Mouse (Mus musculus): ENCODE data around the gene Arl8b. TPM values are rescaled to one million over a fixed set of nuclear protein-coding genes. Genes with fewer than 3 reads are reported as not detected.

Arl8b gene
- polyA plus RNA-seq, 1 experiment from 2014 or later: 124 TPM

- peak within 1 kb of the TSS; percentile 84 for H3K9ac ChIP-seq
- no peaks in the 10 kb centered on the region for H3K9me3 ChIP-seq (ENCODE audit: control insufficient read depth, low read length)
- peak within 1 kb of the TSS; percentile 96 for H3K4me2 ChIP-seq (replicated peaks)
- peaks cover 8% of the 10 kb centered on the region; the same call in 1 of the 2 replicates for H3K36me3 ChIP-seq (replicated peaks; ENCODE audit: control insufficient read depth, insufficient read depth)
- no peaks in the 10 kb centered on the region for H3K27me3 ChIP-seq (ENCODE audit: control insufficient read depth, insufficient read depth, low read length)
- peak within 1 kb of the TSS; percentile 83 for H3K4me3 ChIP-seq (replicated peaks; ENCODE audit: low read length)
- WGBS: under 1% methylated on average over 50 of the region's 67 CpGs
- H3K27ac ChIP-seq: peak within 1 kb of the TSS; percentile 56
- peak; percentile 89 for DNase-seq (ENCODE audit: low spot score)
- H3K4me1 ChIP-seq (replicated peaks; ENCODE audit: control insufficient read depth, insufficient read depth, low read length): peaks cover 12% of the 10 kb centered on the region
- ATAC-seq (ENCODE audit: low FRiP score): peak; percentile 97
Measured at GRCm38 (mm10) chr6:108828234-108828868, 45.5 kb downstream of the Arl8b start, which contains the start of gene Edem1. Gene Edem1 (plus strand): TSS chr6:108828641.

GRCm38 (mm10) chr6:108828872-108829271 lies 46.0 kb downstream of the Arl8b start:
- H3K36me3 ChIP-seq (replicated peaks; ENCODE audit: control insufficient read depth, insufficient read depth): peaks cover 4% of the 10 kb centered on the region; the same call in 1 of the 2 replicates
- H3K9ac ChIP-seq: peak overlapping the region; percentile 84
- peak overlapping the region; percentile 96 for H3K4me2 ChIP-seq (replicated peaks)
- H3K9me3 ChIP-seq (ENCODE audit: control insufficient read depth, low read length): no peaks in the 10 kb centered on the region
- ATAC-seq (ENCODE audit: low FRiP score): peak; percentile 68
- peak; percentile 42 for DNase-seq (ENCODE audit: low spot score)
- under 1% methylated on average over 56 of the region's 56 CpGs for WGBS
- H3K27ac ChIP-seq: peak overlapping the region; percentile 56
- H3K4me3 ChIP-seq (replicated peaks; ENCODE audit: low read length): peak overlapping the region; percentile 83
- peaks cover 12% of the 10 kb centered on the region for H3K4me1 ChIP-seq (replicated peaks; ENCODE audit: control insufficient read depth, insufficient read depth, low read length)
- no peaks in the 10 kb centered on the region for H3K27me3 ChIP-seq (ENCODE audit: control insufficient read depth, insufficient read depth, low read length)

DNA sequence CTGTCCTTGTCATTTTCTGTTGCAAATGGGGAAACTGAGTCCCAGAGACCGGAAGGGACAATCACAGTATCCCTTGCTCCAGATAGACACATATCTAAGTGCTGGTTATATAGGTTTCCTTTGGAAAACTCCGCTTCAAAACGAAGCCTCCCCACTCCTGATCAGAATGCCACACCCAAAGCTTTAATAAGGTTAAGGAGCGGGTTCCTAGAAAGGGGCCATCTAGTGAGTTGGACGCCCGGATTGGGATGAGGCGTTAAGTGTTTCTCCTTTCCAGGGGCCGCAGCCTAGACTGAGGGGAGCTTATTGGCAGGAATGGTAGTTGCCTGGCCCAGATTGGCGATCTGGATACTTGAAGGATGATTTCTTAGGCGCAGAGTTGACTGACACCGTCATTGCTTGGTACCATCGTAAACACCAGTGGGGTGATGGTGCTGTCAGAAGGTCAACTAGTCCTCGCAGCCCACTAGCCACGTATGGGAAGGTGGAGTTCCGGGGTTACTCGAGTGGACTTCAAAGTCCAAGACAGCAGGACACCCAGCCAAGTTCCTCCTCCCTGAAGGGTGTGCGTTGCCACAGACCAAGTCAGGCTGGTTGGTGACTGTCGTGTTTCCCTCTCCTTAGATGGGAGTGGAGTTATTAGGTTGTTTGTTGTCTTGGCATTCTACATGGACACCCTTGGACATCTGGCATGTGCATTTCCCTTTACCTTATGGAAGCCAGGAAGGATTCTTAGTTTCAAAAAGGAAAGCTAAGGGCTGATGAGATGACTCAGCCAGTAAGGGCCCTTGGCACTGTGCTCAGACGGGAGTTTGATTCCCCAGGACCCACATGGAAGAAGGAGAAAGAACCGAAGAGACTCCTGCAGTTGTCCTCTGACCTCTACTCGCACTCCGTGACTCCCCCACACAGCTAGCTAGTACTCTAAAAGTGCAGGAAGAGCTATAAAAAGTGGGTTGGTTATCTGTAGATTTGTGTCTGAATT lies 46.8 kb downstream of the Arl8b start:
- WGBS: 22% methylated on average over 22 of the region's 22 CpGs
- peak; percentile 38 for DNase-seq (ENCODE audit: low spot score)
- Histone ChIP-seq H3K27me3 (ENCODE audit: control insufficient read depth, insufficient read depth, low read length) (no peaks in the 10 kb centered on the region), H3K9me3 (ENCODE audit: control insufficient read depth, low read length) (no peaks in the 10 kb centered on the region), H3K4me2 (replicated peaks) (peak overlapping the region; percentile 96), H3K4me1 (replicated peaks; ENCODE audit: control insufficient read depth, insufficient read depth, low read length) (peaks cover 12% of the 10 kb centered on the region), H3K36me3 (replicated peaks; ENCODE audit: control insufficient read depth, insufficient read depth) (no peaks in the 10 kb centered on the region), H3K9ac (peak overlapping the region; percentile 84), H3K4me3 (replicated peaks; ENCODE audit: low read length) (peak overlapping the region; percentile 83), H3K27ac (peak overlapping the region; percentile 56; the same call in 1 of the 2 replicates)
- no peak for ATAC-seq (ENCODE audit: low FRiP score)

DNA sequence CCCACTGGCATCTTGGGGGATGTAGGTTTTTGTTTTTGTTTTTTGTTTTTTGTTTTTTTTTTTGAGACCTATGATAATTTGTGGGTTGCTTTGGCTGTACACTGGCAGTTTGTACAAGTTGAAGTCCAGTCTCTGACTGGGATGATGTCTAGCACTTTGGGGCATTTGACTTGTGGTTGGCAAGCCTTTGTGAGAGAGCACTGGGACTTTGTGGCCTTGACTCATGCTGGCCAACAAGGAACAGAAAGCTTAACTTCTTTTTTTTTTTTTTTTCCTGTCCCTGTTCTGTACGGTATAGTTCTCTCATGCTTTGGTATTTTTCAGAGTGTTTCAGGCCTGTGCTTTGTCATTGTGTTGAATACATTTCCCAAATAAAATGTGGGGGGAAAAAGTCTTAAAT lies 49.3 kb downstream of the Arl8b start:
- no peak overlapping the region for H3K4me2 ChIP-seq (replicated peaks)
- ATAC-seq (ENCODE audit: low FRiP score): no peak
- DNase-seq (ENCODE audit: low spot score): no peak
- peaks cover 12% of the 10 kb centered on the region for H3K4me1 ChIP-seq (replicated peaks; ENCODE audit: control insufficient read depth, insufficient read depth, low read length)
- H3K27ac ChIP-seq: no peak overlapping the region
- H3K4me3 ChIP-seq (replicated peaks; ENCODE audit: low read length): no peak overlapping the region
- H3K36me3 ChIP-seq (replicated peaks; ENCODE audit: control insufficient read depth, insufficient read depth): no peaks in the 10 kb centered on the region
- H3K27me3 ChIP-seq (ENCODE audit: control insufficient read depth, insufficient read depth, low read length): no peaks in the 10 kb centered on the region
- 94% methylated on average over 1 of the region's 1 CpGs for WGBS
- no peak overlapping the region for H3K9ac ChIP-seq
- H3K9me3 ChIP-seq (ENCODE audit: control insufficient read depth, low read length): no peaks in the 10 kb centered on the region

- H3K4me2 ChIP-seq (replicated peaks): no peak overlapping the region
- peaks cover 4% of the 10 kb centered on the region; the same call in 1 of the 2 replicates for H3K36me3 ChIP-seq (replicated peaks; ENCODE audit: control insufficient read depth, insufficient read depth)
- 91% methylated on average over 6 of the region's 6 CpGs for WGBS
- no peak overlapping the region for H3K27ac ChIP-seq
- no peak overlapping the region for H3K4me3 ChIP-seq (replicated peaks; ENCODE audit: low read length)
- H3K9me3 ChIP-seq (ENCODE audit: control insufficient read depth, low read length): no peaks in the 10 kb centered on the region
- H3K4me1 ChIP-seq (replicated peaks; ENCODE audit: control insufficient read depth, insufficient read depth, low read length): peaks cover 12% of the 10 kb centered on the region
- DNase-seq (ENCODE audit: low spot score) (no peak), ATAC-seq (ENCODE audit: low FRiP score) (no peak)
- no peak overlapping the region for H3K9ac ChIP-seq
- no peaks in the 10 kb centered on the region for H3K27me3 ChIP-seq (ENCODE audit: control insufficient read depth, insufficient read depth, low read length)
Measured at GRCm38 (mm10) chr6:108832989-108833388, 50.1 kb downstream of the Arl8b start.

- no peak overlapping the region for H3K4me2 ChIP-seq (replicated peaks)
- no peaks in the 10 kb centered on the region for H3K27me3 ChIP-seq (ENCODE audit: control insufficient read depth, insufficient read depth, low read length)
- no peak overlapping the region for H3K4me3 ChIP-seq (replicated peaks; ENCODE audit: low read length)
- ATAC-seq (ENCODE audit: low FRiP score) (no peak), DNase-seq (ENCODE audit: low spot score) (no peak)
- no peak overlapping the region for H3K27ac ChIP-seq
- WGBS: 93% methylated on average over 8 of the region's 8 CpGs
- H3K9ac ChIP-seq: no peak overlapping the region
- no peaks in the 10 kb centered on the region for H3K9me3 ChIP-seq (ENCODE audit: control insufficient read depth, low read length)
- peaks cover 12% of the 10 kb centered on the region for H3K4me1 ChIP-seq (replicated peaks; ENCODE audit: control insufficient read depth, insufficient read depth, low read length)
- peaks cover 9% of the 10 kb centered on the region for H3K36me3 ChIP-seq (replicated peaks; ENCODE audit: control insufficient read depth, insufficient read depth)
Measured at GRCm38 (mm10) chr6:108833963-108834697, 51.2 kb downstream of the Arl8b start.

- WGBS: 90% methylated on average over 16 of the region's 16 CpGs
- DNase-seq (ENCODE audit: low spot score) (no peak), ATAC-seq (ENCODE audit: low FRiP score) (no peak)
- Histone ChIP-seq H3K4me1 (replicated peaks; ENCODE audit: control insufficient read depth, insufficient read depth, low read length) (no peaks in the 10 kb centered on the region), H3K9ac (no peak overlapping the region), H3K9me3 (ENCODE audit: control insufficient read depth, low read length) (no peaks in the 10 kb centered on the region), H3K27me3 (ENCODE audit: control insufficient read depth, insufficient read depth, low read length) (no peaks in the 10 kb centered on the region), H3K4me3 (replicated peaks; ENCODE audit: low read length) (no peak overlapping the region), H3K36me3 (replicated peaks; ENCODE audit: control insufficient read depth, insufficient read depth) (peaks cover 17% of the 10 kb centered on the region), H3K4me2 (replicated peaks) (no peak overlapping the region), H3K27ac (no peak overlapping the region)
Measured at GRCm38 (mm10) chr6:108835765-108836691, 53.1 kb downstream of the Arl8b start.

- H3K36me3 ChIP-seq (replicated peaks; ENCODE audit: control insufficient read depth, insufficient read depth): peaks cover 24% of the 10 kb centered on the region
- no peak overlapping the region for H3K4me3 ChIP-seq (replicated peaks; ENCODE audit: low read length)
- no peak for ATAC-seq (ENCODE audit: low FRiP score)
- H3K4me2 ChIP-seq (replicated peaks): no peak overlapping the region
- H3K4me1 ChIP-seq (replicated peaks; ENCODE audit: control insufficient read depth, insufficient read depth, low read length): no peaks in the 10 kb centered on the region
- 95% methylated on average over 4 of the region's 4 CpGs for WGBS
- H3K9ac ChIP-seq: no peak overlapping the region
- no peaks in the 10 kb centered on the region for H3K27me3 ChIP-seq (ENCODE audit: control insufficient read depth, insufficient read depth, low read length)
- no peak overlapping the region for H3K27ac ChIP-seq
- no peaks in the 10 kb centered on the region for H3K9me3 ChIP-seq (ENCODE audit: control insufficient read depth, low read length)
- no peak for DNase-seq (ENCODE audit: low spot score)
Measured at GRCm38 (mm10) chr6:108837081-108837480, 54.2 kb downstream of the Arl8b start.
